Mouse (Mus musculus): ENCODE measurements around the gene Galk2. TPM values are rescaled to one million over a fixed set of nuclear protein-coding genes. Genes with fewer than 3 reads are reported as not detected.

The Galk2 gene
- total RNA-seq, 1 experiment: 16.3 TPM

DNA sequence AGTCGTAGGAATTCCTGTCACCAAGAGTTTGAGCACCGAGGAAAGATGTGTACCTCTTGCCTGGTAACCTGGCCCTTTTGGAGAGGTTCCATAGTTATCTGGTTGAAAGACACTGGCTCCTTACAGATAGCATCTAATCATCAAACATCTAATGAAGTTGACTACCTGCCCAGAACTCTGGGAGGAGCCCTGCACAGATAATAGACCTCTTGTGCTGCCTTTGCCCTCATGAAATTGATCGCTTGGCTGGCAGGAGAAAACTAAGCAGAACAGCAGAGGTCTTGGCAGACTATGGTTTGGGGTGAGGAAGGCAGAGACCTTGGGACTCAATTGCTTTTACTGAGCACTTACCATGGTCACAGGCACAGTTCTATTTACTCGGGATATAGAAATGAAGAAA lies 38.5 kb upstream of the Galk2 start:
- no peak for TF ChIP-seq ZC3H11A (IDR thresholded peaks at IDR 0.05; ENCODE audit: borderline replicate concordance, low read depth, low read length)
- no peak for TF ChIP-seq HCFC1 (IDR thresholded peaks at IDR 0.05; ENCODE audit: borderline replicate concordance, insufficient read depth, low read length)
- TF ChIP-seq CHD2 (IDR thresholded peaks at IDR 0.05; ENCODE audit: low read depth, low read length): no peak
- no peak for TF ChIP-seq ZNF384 (IDR thresholded peaks at IDR 0.05; ENCODE audit: low read depth, low read length)
- no peak for TF ChIP-seq MAFK (IDR thresholded peaks at IDR 0.05; ENCODE audit: insufficient read depth, low read depth, low read length)
- in situ Hi-C loops (cut with MboI; ENCODE audit: low sequenced_read_pairs in 2 of 2, unreplicated experiment in 2 of 2): no loop called here

GRCm38 (mm10) chr2:125826201-125826600 lies 32.7 kb upstream of the Galk2 start:
- H3K4me3 ChIP-seq (ENCODE audit: insufficient read depth in 1 of 2, low read depth in 1 of 2, low read length in 2 of 2, poor library complexity in 1 of 2, severe bottlenecking in 1 of 2): no peak overlapping the region

More for the DNA sequence above, 38.5 kb upstream of the Galk2 start:
- no peak overlapping the region for H3K4me3 ChIP-seq (ENCODE audit: insufficient read depth in 1 of 2, low read depth in 1 of 2, low read length in 2 of 2, poor library complexity in 1 of 2, severe bottlenecking in 1 of 2)
- no peak overlapping the region for H3K9ac ChIP-seq (ENCODE audit: insufficient read depth, low read depth, low read length, poor library complexity, severe bottlenecking)
- H3K9me3 ChIP-seq (ENCODE audit: control insufficient read depth, insufficient read depth, low read depth, low read length): no peaks in the 10 kb centered on the region
- no peaks in the 10 kb centered on the region for H3K36me3 ChIP-seq (ENCODE audit: control insufficient read depth, insufficient read depth, low read length, poor library complexity, severe bottlenecking)
- no peak for DNase-seq (ENCODE audit: low read depth, low spot score)
- H3K27ac ChIP-seq (ENCODE audit: insufficient read depth, low read depth, low read length, poor library complexity, severe bottlenecking): no peak overlapping the region
- no peaks in the 10 kb centered on the region for H3K4me1 ChIP-seq (ENCODE audit: control insufficient read depth in 2 of 2, insufficient read depth in 2 of 2, low read length in 2 of 2, poor library complexity in 1 of 2)

GRCm38 (mm10) chr2:125827898-125828297 lies 31.0 kb upstream of the Galk2 start:
- in situ Hi-C loops (cut with MboI; ENCODE audit: low sequenced_read_pairs in 2 of 2, unreplicated experiment in 2 of 2): no loop called here
- TF ChIP-seq MAFK (IDR thresholded peaks at IDR 0.05; ENCODE audit: insufficient read depth, low read depth, low read length) (no peak), HCFC1 (IDR thresholded peaks at IDR 0.05; ENCODE audit: borderline replicate concordance, insufficient read depth, low read length) (no peak), ZNF384 (IDR thresholded peaks at IDR 0.05; ENCODE audit: low read depth, low read length) (no peak), ZC3H11A (IDR thresholded peaks at IDR 0.05; ENCODE audit: borderline replicate concordance, low read depth, low read length) (no peak), CHD2 (IDR thresholded peaks at IDR 0.05; ENCODE audit: low read depth, low read length) (no peak)
- DNase-seq (ENCODE audit: low read depth, low spot score): no peak
- no peaks in the 10 kb centered on the region for H3K9me3 ChIP-seq (ENCODE audit: control insufficient read depth, insufficient read depth, low read depth, low read length)
- H3K4me1 ChIP-seq (ENCODE audit: control insufficient read depth in 2 of 2, insufficient read depth in 2 of 2, low read length in 2 of 2, poor library complexity in 1 of 2): no peaks in the 10 kb centered on the region
- peaks cover 8% of the 10 kb centered on the region for H3K36me3 ChIP-seq (ENCODE audit: control insufficient read depth, insufficient read depth, low read length, poor library complexity, severe bottlenecking)
- H3K27ac ChIP-seq (ENCODE audit: insufficient read depth, low read depth, low read length, poor library complexity, severe bottlenecking): no peak overlapping the region
- H3K9ac ChIP-seq (ENCODE audit: insufficient read depth, low read depth, low read length, poor library complexity, severe bottlenecking): no peak overlapping the region
- no peak overlapping the region for H3K4me3 ChIP-seq (ENCODE audit: insufficient read depth in 1 of 2, low read depth in 1 of 2, low read length in 2 of 2, poor library complexity in 1 of 2, severe bottlenecking in 1 of 2)

More at GRCm38 (mm10) chr2:125826201-125826600, 32.7 kb upstream of the Galk2 start:
- TF ChIP-seq MAFK (IDR thresholded peaks at IDR 0.05; ENCODE audit: insufficient read depth, low read depth, low read length) (no peak), ZC3H11A (IDR thresholded peaks at IDR 0.05; ENCODE audit: borderline replicate concordance, low read depth, low read length) (no peak), ZNF384 (IDR thresholded peaks at IDR 0.05; ENCODE audit: low read depth, low read length) (no peak), HCFC1 (IDR thresholded peaks at IDR 0.05; ENCODE audit: borderline replicate concordance, insufficient read depth, low read length) (no peak), CHD2 (IDR thresholded peaks at IDR 0.05; ENCODE audit: low read depth, low read length) (no peak)
- H3K27ac ChIP-seq (ENCODE audit: insufficient read depth, low read depth, low read length, poor library complexity, severe bottlenecking): no peak overlapping the region
- in situ Hi-C loops (cut with MboI; ENCODE audit: low sequenced_read_pairs in 2 of 2, unreplicated experiment in 2 of 2): no loop called here
- H3K4me1 ChIP-seq (ENCODE audit: control insufficient read depth in 2 of 2, insufficient read depth in 2 of 2, low read length in 2 of 2, poor library complexity in 1 of 2): no peaks in the 10 kb centered on the region
- no peak overlapping the region; the same call in 1 of the 2 replicates for H3K9ac ChIP-seq (ENCODE audit: insufficient read depth, low read depth, low read length, poor library complexity, severe bottlenecking)
- no peaks in the 10 kb centered on the region for H3K36me3 ChIP-seq (ENCODE audit: control insufficient read depth, insufficient read depth, low read length, poor library complexity, severe bottlenecking)
- no peaks in the 10 kb centered on the region for H3K9me3 ChIP-seq (ENCODE audit: control insufficient read depth, insufficient read depth, low read depth, low read length)
- DNase-seq (ENCODE audit: low read depth, low spot score): no peak

DNA sequence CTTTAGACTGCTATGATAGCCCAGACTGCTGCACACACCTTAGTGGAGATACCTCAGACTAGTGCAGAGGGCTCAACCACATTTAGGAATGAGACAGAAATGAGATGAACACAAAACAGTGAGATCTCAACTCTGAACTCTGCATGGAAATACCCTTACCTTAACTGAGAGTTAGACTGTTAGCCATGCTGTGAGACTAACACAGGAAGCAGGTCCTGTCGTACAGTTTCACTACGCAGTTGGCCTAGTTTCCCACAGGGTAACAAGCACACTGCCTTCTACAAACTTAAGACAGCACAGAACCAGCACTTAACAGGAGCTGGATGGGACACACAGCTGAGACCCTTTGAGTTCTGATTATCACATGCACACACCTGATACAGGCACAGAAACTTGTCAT lies 29.0 kb upstream of the Galk2 start:
- H3K36me3 ChIP-seq (ENCODE audit: control insufficient read depth, insufficient read depth, low read length, poor library complexity, severe bottlenecking): peaks cover 11% of the 10 kb centered on the region
- no peak overlapping the region for H3K9ac ChIP-seq (ENCODE audit: insufficient read depth, low read depth, low read length, poor library complexity, severe bottlenecking)
- in situ Hi-C loops (cut with MboI; ENCODE audit: low sequenced_read_pairs in 2 of 2, unreplicated experiment in 2 of 2): no loop called here
- TF ChIP-seq MAFK (IDR thresholded peaks at IDR 0.05; ENCODE audit: insufficient read depth, low read depth, low read length): no peak
- no peak for TF ChIP-seq HCFC1 (IDR thresholded peaks at IDR 0.05; ENCODE audit: borderline replicate concordance, insufficient read depth, low read length)
- no peak overlapping the region for H3K27ac ChIP-seq (ENCODE audit: insufficient read depth, low read depth, low read length, poor library complexity, severe bottlenecking)
- no peaks in the 10 kb centered on the region for H3K9me3 ChIP-seq (ENCODE audit: control insufficient read depth, insufficient read depth, low read depth, low read length)
- H3K4me1 ChIP-seq (ENCODE audit: control insufficient read depth in 2 of 2, insufficient read depth in 2 of 2, low read length in 2 of 2, poor library complexity in 1 of 2): no peaks in the 10 kb centered on the region
- no peak for DNase-seq (ENCODE audit: low read depth, low spot score)
- no peak overlapping the region for H3K4me3 ChIP-seq (ENCODE audit: insufficient read depth in 1 of 2, low read depth in 1 of 2, low read length in 2 of 2, poor library complexity in 1 of 2, severe bottlenecking in 1 of 2)

- Histone ChIP-seq H3K9me3 (ENCODE audit: control insufficient read depth, insufficient read depth, low read depth, low read length) (no peaks in the 10 kb centered on the region), H3K9ac (ENCODE audit: insufficient read depth, low read depth, low read length, poor library complexity, severe bottlenecking) (no peak overlapping the region), H3K4me1 (ENCODE audit: control insufficient read depth in 2 of 2, insufficient read depth in 2 of 2, low read length in 2 of 2, poor library complexity in 1 of 2) (no peaks in the 10 kb centered on the region), H3K36me3 (ENCODE audit: control insufficient read depth, insufficient read depth, low read length, poor library complexity, severe bottlenecking) (peaks cover 16% of the 10 kb centered on the region), H3K27ac (ENCODE audit: insufficient read depth, low read depth, low read length, poor library complexity, severe bottlenecking) (no peak overlapping the region), H3K4me3 (ENCODE audit: insufficient read depth in 1 of 2, low read depth in 1 of 2, low read length in 2 of 2, poor library complexity in 1 of 2, severe bottlenecking in 1 of 2) (no peak overlapping the region)
- DNase-seq (ENCODE audit: low read depth, low spot score): no peak
- TF ChIP-seq CHD2 (IDR thresholded peaks at IDR 0.05; ENCODE audit: low read depth, low read length): no peak
- TF ChIP-seq HCFC1 (IDR thresholded peaks at IDR 0.05; ENCODE audit: borderline replicate concordance, insufficient read depth, low read length): no peak
- no peak for TF ChIP-seq ZNF384 (IDR thresholded peaks at IDR 0.05; ENCODE audit: low read depth, low read length)
- no peak for TF ChIP-seq ZC3H11A (IDR thresholded peaks at IDR 0.05; ENCODE audit: borderline replicate concordance, low read depth, low read length)
- TF ChIP-seq MAFK (IDR thresholded peaks at IDR 0.05; ENCODE audit: insufficient read depth, low read depth, low read length): no peak
- in situ Hi-C loops (cut with MboI; ENCODE audit: low sequenced_read_pairs in 2 of 2, unreplicated experiment in 2 of 2): no loop called here
Observed at GRCm38 (mm10) chr2:125838091-125838490, 20.8 kb upstream of the Galk2 start.
